Mouse (Mus musculus): ENCODE data around the gene Ctdspl.

Gene Ctdspl

GRCm38 (mm10) chr9:118950061-118950460, 23.8 kb downstream of the Ctdspl start:
- no peak for DNase-seq

GRCm38 (mm10) chr9:118950751-118951150, 24.5 kb downstream of the Ctdspl start:
- no peak for DNase-seq

GRCm38 (mm10) chr9:118951381-118951780, 25.1 kb downstream of the Ctdspl start:
- DNase-seq: no peak

GRCm38 (mm10) chr9:118952180-118952579, 25.9 kb downstream of the Ctdspl start:
- DNase-seq: no peak

- no peak for DNase-seq
Observed at GRCm38 (mm10) chr9:118953465-118954194, 27.4 kb downstream of the Ctdspl start.

- peak; percentile 49 to 73 for DNase-seq
Observed at GRCm38 (mm10) chr9:118958802-118959201, 32.5 kb downstream of the Ctdspl start.

- DNase-seq: peak; percentile 70 to 85
Observed at GRCm38 (mm10) chr9:118960415-118961091, 34.3 kb downstream of the Ctdspl start.

- DNase-seq: no peak
Observed at GRCm38 (mm10) chr9:118963149-118963548, 36.9 kb downstream of the Ctdspl start.

- no peak for DNase-seq
Observed at GRCm38 (mm10) chr9:118964263-118965034, 38.2 kb downstream of the Ctdspl start.

- no peak for DNase-seq
Observed at GRCm38 (mm10) chr9:118969810-118970209, 43.6 kb downstream of the Ctdspl start.

GRCm38 (mm10) chr9:118973028-118973427, 46.8 kb downstream of the Ctdspl start:
- no peak for DNase-seq

GRCm38 (mm10) chr9:118973566-118973965, 47.3 kb downstream of the Ctdspl start:
- no peak for DNase-seq

GRCm38 (mm10) chr9:118974148-118974547, 47.9 kb downstream of the Ctdspl start:
- DNase-seq: peak in 1 of 2 experiments; percentile 62

GRCm38 (mm10) chr9:118975211-118975671, 49.0 kb downstream of the Ctdspl start:
- peak; percentile 72 to 82 for DNase-seq

- DNase-seq: no peak
Observed at GRCm38 (mm10) chr9:118975758-118976157, 49.5 kb downstream of the Ctdspl start.

- DNase-seq: no peak
Observed at GRCm38 (mm10) chr9:118976561-118976960, 50.3 kb downstream of the Ctdspl start.

- DNase-seq: no peak
Observed at GRCm38 (mm10) chr9:118977425-118977824, 51.2 kb downstream of the Ctdspl start.

GRCm38 (mm10) chr9:118980411-118980823, 54.2 kb downstream of the Ctdspl start:
- peak in 1 of 2 experiments; percentile 64 for DNase-seq

GRCm38 (mm10) chr9:118984650-118985432, 58.6 kb downstream of the Ctdspl start:
- DNase-seq: no peak

- no peak for DNase-seq
Observed at GRCm38 (mm10) chr9:118986286-118986685, 60.0 kb downstream of the Ctdspl start.

- no peak for DNase-seq
Observed at GRCm38 (mm10) chr9:118988787-118989580, 62.7 kb downstream of the Ctdspl start.

- DNase-seq: no peak
Observed at GRCm38 (mm10) chr9:118990490-118990889, 64.2 kb downstream of the Ctdspl start.
